ENCODE assay signal across 15 mouse cellular contexts in genomic region chr15:83107814-83108213, GRCm38 (mm10).
"Had no signal": no experiment of that assay in that cellular context is flagged by ENCODE, and none has a peak within 500 bp of the region (broad histone marks: within the 10 kb centered on the region; RNA-seq: fewer than 3 reads in every experiment).

No protein-coding gene starts in this region.

- H3K36me3 ChIP-seq: neural tube, embryonic 13.5 days had no signal

- H3K27me3 ChIP-seq: liver, embryonic 13.5 days had no signal

- H3K4me3 ChIP-seq: left cerebral cortex, adult 2 months; liver, embryonic 13.5 days; myocyte; neural tube, embryonic 13.5 days had no signal

- H3K27ac ChIP-seq: left cerebral cortex, adult 2 months; liver, embryonic 13.5 days; neural tube, embryonic 13.5 days had no signal

- DNase-seq: kidney, adult 18-20 months; kidney, adult 9 months; kidney, postnatal 10 days; kidney, postnatal 36 days; layer of hippocampus, postnatal 36 days; liver, embryonic 13.5 days; lung, adult 2 months; lung, postnatal 14 days; lung, postnatal 4 days; thymus, postnatal 25 days had no signal

- H3K9ac ChIP-seq: liver, embryonic 13.5 days; neural tube, embryonic 13.5 days had no signal

- H3K4me2 ChIP-seq: liver, embryonic 13.5 days; neural tube, embryonic 13.5 days had no signal

- ATAC-seq: intestine, embryonic 16.5 days; midbrain, embryonic 16.5 days had no signal

- H3K9me3 ChIP-seq: liver, embryonic 13.5 days; neural tube, embryonic 13.5 days had no signal
